Mouse (Mus musculus) embryonic fibroblast, embryonic 13.5 days (primary cell): Measurements from ENCODE around the gene Ramp3. TPM values are rescaled to one million over a fixed set of nuclear protein-coding genes. Genes with fewer than 3 reads are reported as not detected.

Source experiments
- H3K27ac ChIP-seq: 2 replicates; pipeline ENCODE4 v1.5.1; 2012; ENCODE audit warnings: low read length, control low read depth, inconsistent platforms; ENCODE audit not compliant: insufficient read depth
- H3K4me1 ChIP-seq: 2 replicates; pipeline ENCODE4 v1.6.1; 2011; ENCODE audit warnings: low read length; ENCODE audit not compliant: control insufficient read depth, insufficient read depth
- H3K4me3 ChIP-seq: 2 replicates; pipeline ENCODE4 v1.5.1; 2011; ENCODE audit warnings: mild to moderate bottlenecking, control low read depth, low read length; ENCODE audit not compliant: insufficient read depth
- CTCF ChIP-seq: IDR thresholded peaks from 2 replicates; pipeline ENCODE4 v1.5.1; 2011; ENCODE audit warnings: mild to moderate bottlenecking, control low read depth, low read length, moderate library complexity, borderline replicate concordance; ENCODE audit not compliant: insufficient read depth
- POLR2A ChIP-seq: IDR thresholded peaks from 2 replicates; pipeline ENCODE4 v1.6.1; 2011; ENCODE audit warnings: low read depth, mild to moderate bottlenecking, control low read depth, low read length, moderate library complexity
- polyA plus RNA-seq: library from polyadenylated mRNA; stranded (reverse); fragments of >200 nt; gene quantifications from 2 replicates; pipeline ENCODE4 v1.2.4, GENCODE M21; 2011; ENCODE audit warnings: low read depth; ENCODE audit not compliant: missing spikeins, insufficient read length

Ramp3 gene
- polyA plus RNA-seq, 1 experiment: 6.7 TPM

GRCm38 (mm10) chr11:6669041-6669440 is 10.7 kb downstream of the Ramp3 start:
- H3K4me1 ChIP-seq: peaks cover 8% of the 10 kb centered on the region; the same call in 1 of the 2 replicates
- no peak overlapping the region for H3K27ac ChIP-seq
- TF ChIP-seq POLR2A (no peak), CTCF (no peak)
- no peak overlapping the region for H3K4me3 ChIP-seq

- Histone ChIP-seq H3K27ac (no peak overlapping the region), H3K4me1 (peaks cover 4% of the 10 kb centered on the region; the same call in 1 of the 2 replicates), H3K4me3 (no peak overlapping the region)
- TF ChIP-seq POLR2A (no peak), CTCF (no peak)
These were observed 11.7 kb downstream of the Ramp3 start for GRCm38 (mm10) chr11:6670044-6670443.

GRCm38 (mm10) chr11:6670826-6671225 is 12.5 kb downstream of the Ramp3 start:
- Histone ChIP-seq H3K27ac (no peak overlapping the region), H3K4me1 (peaks cover 4% of the 10 kb centered on the region; the same call in 1 of the 2 replicates), H3K4me3 (no peak overlapping the region)
- no peak for TF ChIP-seq CTCF
- TF ChIP-seq POLR2A: no peak

GRCm38 (mm10) chr11:6674701-6675100 is 16.4 kb downstream of the Ramp3 start:
- H3K27ac ChIP-seq: no peak overlapping the region
- peaks cover 4% of the 10 kb centered on the region; the same call in 1 of the 2 replicates for H3K4me1 ChIP-seq
- TF ChIP-seq POLR2A (no peak), CTCF (no peak)
- H3K4me3 ChIP-seq: no peak overlapping the region

- H3K27ac ChIP-seq: no peak overlapping the region
- H3K4me3 ChIP-seq: no peak overlapping the region
- H3K4me1 ChIP-seq: no peaks in the 10 kb centered on the region
- no peak for TF ChIP-seq CTCF
- TF ChIP-seq POLR2A: no peak
These were observed 17.1 kb downstream of the Ramp3 start for GRCm38 (mm10) chr11:6675402-6675801.

GRCm38 (mm10) chr11:6676641-6677040 is 18.3 kb downstream of the Ramp3 start:
- TF ChIP-seq POLR2A: no peak
- TF ChIP-seq CTCF: no peak
- Histone ChIP-seq H3K27ac (no peak overlapping the region), H3K4me3 (no peak overlapping the region), H3K4me1 (no peaks in the 10 kb centered on the region)

- H3K4me3 ChIP-seq: no peak overlapping the region
- TF ChIP-seq CTCF: peak; percentile 77
- no peak for TF ChIP-seq POLR2A
These were observed 19.2 kb downstream of the Ramp3 start for GRCm38 (mm10) chr11:6677530-6677929.

GRCm38 (mm10) chr11:6679694-6680396 is 21.5 kb downstream of the Ramp3 start:
- no peak overlapping the region for H3K4me3 ChIP-seq
- TF ChIP-seq POLR2A (no peak), CTCF (no peak)
- H3K27ac ChIP-seq: peak overlapping the region; percentile 23

More at GRCm38 (mm10) chr11:6677530-6677929, 19.2 kb downstream of the Ramp3 start:
- Histone ChIP-seq H3K4me1 (no peaks in the 10 kb centered on the region), H3K27ac (no peak overlapping the region)

GRCm38 (mm10) chr11:6680397-6680818 is 22.1 kb downstream of the Ramp3 start:
- Histone ChIP-seq H3K27ac (peak overlapping the region; percentile 23), H3K4me3 (no peak overlapping the region), H3K4me1 (no peaks in the 10 kb centered on the region)
- peak; percentile 46; the same call in 1 of the 2 replicates for TF ChIP-seq POLR2A
- no peak for TF ChIP-seq CTCF

More at GRCm38 (mm10) chr11:6679694-6680396, 21.5 kb downstream of the Ramp3 start:
- no peaks in the 10 kb centered on the region for H3K4me1 ChIP-seq

GRCm38 (mm10) chr11:6684741-6685140 is 26.4 kb downstream of the Ramp3 start:
- H3K27ac ChIP-seq: no peak overlapping the region
- no peak overlapping the region for H3K4me3 ChIP-seq
- TF ChIP-seq POLR2A: no peak
- no peak for TF ChIP-seq CTCF
- H3K4me1 ChIP-seq: no peaks in the 10 kb centered on the region
